Mouse (Mus musculus): ENCODE results near the gene Bmyc.
"Not testable (repeated sequence)": the region's sequence is repeated elsewhere in the genome, so short reads cannot be mapped to it uniquely, and the experiment has no call there.

Gene Bmyc

DNA sequence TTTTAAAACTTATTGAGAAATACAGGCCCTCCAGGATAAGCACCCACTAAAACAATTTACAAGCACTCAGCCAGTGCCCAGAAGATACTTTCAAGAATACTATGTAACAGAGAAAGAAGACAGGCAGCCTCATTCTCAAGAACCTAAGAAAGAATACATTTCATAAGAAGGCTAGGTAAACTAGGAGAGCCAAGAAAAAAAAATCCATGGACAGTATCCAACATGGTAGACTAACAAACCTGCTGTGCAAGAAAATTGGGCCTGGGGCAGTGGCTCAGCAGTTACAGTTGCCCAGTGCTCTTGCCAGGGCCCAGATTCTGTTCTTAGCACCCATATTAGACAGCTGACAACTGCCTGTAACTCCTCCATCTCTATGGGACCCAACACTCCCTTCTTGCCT, 10.7 kb downstream of the Bmyc start:
- DNase-seq (ENCODE audit: extremely low spot score, low read depth, low spot score): no peak

DNA sequence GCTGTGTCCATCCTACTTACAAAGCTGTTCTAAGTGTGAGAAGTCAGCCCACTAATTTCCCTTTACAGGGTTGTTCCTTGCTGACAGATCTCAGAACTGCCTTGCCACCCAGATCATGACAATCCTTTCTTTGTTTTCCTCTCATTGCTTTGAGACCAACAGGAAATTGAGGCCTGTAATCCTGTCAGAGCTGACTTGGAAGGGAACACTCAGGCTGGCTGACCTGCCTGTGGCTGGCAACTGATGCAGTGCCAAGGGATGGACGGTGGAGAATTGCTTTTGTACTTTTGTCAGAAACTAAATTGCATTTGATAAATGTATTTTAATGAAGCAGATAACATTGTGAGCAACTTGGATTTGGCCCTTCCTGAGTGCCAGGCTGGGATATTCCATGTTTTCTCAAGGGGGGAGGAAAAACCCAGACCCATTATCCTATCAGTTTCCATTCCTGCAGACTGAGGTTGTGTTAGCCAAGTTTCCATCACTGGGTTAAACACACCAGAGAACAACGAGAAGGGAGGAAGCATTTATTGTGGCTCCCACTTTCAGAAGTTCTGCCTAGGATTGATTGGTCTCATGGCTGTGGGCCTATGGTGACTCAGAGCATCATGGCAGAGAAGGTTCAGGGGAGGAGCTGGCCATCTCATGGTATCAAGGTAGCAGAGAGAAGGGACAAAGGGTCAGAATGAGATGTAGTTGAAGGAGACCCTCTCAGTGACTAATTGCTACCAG, 26.8 kb downstream of the Bmyc start:
- no peak for DNase-seq (ENCODE audit: extremely low spot score, low read depth, low spot score)

DNA sequence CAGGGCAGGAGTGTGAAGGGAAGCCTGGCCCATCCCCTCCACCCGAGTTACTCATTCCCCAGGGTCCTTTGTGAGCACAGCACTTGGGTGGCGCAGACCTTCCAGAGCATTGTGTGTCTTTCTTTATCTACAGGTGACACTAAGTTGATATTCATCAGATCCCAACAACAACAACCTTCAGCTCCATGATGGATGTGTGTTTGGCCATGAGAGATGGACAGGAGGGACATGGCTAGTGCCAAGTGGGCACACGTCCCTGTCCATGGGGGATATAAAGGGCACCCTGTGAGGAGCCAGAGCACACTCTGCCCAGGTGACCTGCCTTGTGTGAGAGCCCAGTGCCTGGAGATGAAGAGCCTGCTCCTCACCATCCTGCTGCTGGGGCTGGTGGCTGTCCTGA, 30.2 kb downstream of the Bmyc start, which contains the start of gene Obp2b:
Gene Obp2b, plus strand, starts transcription at position 301 of the 400 bp plus-strand sequence.
- not testable (repeated sequence) for DNase-seq (ENCODE audit: extremely low spot score, low read depth, low spot score)

DNA sequence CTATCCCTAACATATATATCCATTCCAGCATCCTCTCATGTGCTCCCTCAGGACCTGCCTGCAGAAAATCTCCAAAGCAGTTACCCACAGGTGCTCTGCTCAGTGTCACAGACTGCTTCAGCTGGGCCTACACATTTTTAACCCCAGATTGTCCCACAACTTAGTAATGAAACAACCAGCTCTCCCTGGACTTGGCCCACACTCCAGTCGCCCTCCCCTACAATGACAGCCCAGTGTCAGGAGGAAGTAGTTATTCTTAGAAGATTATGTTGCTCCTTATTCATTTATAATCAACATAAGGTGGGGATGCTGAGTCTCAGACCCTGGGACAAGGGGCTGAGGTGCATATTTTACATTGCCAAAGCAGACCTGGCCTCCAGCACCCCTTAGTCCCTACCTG, 35.1 kb downstream of the Bmyc start:
- no peak for DNase-seq (ENCODE audit: extremely low spot score, low read depth, low spot score)

DNA sequence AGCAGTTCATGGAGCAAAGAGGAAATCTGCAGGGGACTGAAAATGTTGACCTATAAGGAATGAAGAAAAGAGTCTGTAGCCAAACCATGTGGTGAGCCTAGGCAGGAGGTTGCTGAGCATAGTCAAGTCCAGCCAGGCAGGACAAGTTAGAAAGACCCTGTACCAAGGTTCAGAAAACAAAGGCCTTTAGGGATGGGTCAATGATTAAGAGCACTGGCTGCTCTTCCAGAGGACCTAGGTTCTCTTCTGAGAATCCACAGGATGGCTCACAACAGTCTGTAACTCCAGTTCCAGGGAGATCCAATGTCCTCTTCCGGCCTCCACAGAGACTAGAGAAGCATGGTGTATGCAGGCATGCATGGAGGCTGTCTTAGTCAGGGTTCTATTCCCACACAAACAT, 47.7 kb downstream of the Bmyc start:
- no peak for DNase-seq (ENCODE audit: extremely low spot score, low read depth, low spot score)
